Mouse (Mus musculus): ENCODE measurements around the gene Pex26.

Pex26 gene

DNA sequence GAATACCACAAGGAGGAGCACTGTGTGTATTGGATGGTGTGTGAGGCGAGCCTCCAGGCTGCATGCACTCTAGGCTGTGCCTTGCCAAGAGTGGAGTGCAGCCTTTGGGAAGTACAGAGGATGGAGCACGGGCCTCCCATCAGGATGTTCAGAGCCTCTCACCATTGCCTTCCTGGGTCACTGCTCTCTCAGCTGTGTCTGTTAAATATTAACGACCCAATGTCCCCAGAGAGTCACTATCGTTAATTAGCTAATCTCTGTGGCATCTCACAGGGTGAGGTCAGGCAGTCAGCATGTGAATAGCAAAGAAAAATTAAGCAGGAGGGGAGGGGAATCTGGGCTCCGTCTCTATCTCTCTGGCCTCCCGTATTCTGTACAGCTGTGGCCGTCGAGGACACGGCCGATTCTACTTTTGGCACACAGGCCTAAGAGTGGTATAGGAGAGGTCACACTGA is 17.3 kb upstream of the Pex26 start:
- DNase-seq (ENCODE audit: low spot score): peak; percentile 54

- no peak for DNase-seq (ENCODE audit: low spot score)
These were observed 16.0 kb upstream of the Pex26 start for GRCm38 (mm10) chr6:121167381-121167975.

DNA sequence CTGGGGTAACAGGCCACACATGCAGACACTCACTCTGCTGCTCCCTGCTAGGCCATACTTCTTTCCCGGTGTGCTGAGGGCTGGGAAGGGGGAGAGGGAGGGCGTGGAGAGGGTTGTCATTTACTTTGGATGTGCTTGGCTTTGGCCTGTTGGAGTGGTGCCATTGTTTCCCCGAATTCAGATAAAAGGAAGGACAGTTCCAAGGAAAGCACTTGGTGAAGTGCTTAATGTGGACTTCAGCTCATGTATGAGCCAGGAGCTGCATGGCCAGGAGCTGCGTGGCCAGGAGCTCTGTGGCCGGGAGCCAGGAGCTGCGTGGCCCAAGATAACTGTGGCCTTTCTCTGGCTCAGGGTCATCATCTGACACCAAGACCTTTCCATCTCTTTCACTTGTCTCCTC is 12.4 kb upstream of the Pex26 start:
- DNase-seq (ENCODE audit: low spot score): peak; percentile 90

GRCm38 (mm10) chr6:121173471-121173870 is 10.0 kb upstream of the Pex26 start:
- no peak for DNase-seq (ENCODE audit: low spot score)

DNA sequence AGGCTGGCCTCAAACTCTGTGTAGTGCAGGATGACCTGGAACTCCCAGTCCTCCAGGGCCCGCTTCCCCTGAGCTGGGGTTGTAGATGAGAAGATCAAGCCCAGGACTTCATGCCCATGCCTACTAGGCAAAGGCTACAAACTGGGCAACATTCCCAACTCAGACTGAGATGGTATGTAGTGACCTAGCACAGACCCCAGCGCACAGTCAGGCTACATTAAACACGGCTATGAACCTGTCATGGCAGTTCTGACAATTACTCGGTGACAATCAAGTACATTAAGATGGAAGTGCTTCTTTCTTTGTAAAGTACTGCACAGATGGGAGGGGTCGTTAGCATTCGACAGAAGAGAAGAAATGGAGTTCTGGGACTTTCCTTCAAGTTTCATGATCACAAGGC is 8.7 kb upstream of the Pex26 start:
- no peak for DNase-seq (ENCODE audit: low spot score)

DNA sequence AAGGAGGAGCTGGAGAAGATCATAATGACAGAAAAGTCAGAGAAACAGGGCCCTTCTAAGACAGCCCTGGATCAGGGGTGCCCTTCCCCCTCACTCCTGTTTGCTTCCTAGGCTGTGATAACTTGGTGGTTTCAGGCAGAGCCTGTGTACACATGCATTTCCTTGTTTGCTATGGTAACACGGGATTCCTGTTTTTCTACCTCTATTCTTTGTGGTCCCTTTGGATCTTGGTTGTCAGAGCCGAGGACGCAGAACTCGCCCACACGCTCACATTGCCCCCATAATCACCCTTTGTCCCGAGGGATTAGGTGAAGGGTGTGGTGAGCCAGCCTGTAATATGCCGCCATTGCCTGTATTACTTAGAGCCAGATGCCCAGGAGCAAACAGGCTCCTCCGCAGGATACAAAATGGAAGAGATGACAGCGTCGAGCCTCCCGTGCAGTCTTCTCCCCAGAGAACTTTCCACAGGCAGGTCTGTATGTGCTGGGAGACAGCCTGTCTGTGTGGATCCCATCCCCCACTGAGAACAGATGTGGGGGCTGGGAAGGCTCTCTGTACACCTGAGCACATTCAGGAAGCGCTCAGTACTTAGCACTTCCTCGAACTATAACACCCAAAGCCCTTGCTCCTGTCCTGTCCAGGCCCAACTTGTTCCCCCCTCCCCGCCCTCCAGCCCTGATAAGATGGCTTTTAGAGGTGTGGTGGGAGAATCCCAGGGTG is 7.3 kb upstream of the Pex26 start:
- no peak for DNase-seq (ENCODE audit: low spot score)

- no peak for DNase-seq (ENCODE audit: low spot score)
These were observed 6.8 kb upstream of the Pex26 start for GRCm38 (mm10) chr6:121176731-121177098.

- no peak for DNase-seq (ENCODE audit: low spot score)
These were observed 6.3 kb upstream of the Pex26 start for GRCm38 (mm10) chr6:121177118-121177708.

GRCm38 (mm10) chr6:121178700-121179358 is 4.6 kb upstream of the Pex26 start:
- DNase-seq (ENCODE audit: low spot score): no peak

GRCm38 (mm10) chr6:121179846-121180245 is 3.6 kb upstream of the Pex26 start:
- DNase-seq (ENCODE audit: low spot score): no peak

DNA sequence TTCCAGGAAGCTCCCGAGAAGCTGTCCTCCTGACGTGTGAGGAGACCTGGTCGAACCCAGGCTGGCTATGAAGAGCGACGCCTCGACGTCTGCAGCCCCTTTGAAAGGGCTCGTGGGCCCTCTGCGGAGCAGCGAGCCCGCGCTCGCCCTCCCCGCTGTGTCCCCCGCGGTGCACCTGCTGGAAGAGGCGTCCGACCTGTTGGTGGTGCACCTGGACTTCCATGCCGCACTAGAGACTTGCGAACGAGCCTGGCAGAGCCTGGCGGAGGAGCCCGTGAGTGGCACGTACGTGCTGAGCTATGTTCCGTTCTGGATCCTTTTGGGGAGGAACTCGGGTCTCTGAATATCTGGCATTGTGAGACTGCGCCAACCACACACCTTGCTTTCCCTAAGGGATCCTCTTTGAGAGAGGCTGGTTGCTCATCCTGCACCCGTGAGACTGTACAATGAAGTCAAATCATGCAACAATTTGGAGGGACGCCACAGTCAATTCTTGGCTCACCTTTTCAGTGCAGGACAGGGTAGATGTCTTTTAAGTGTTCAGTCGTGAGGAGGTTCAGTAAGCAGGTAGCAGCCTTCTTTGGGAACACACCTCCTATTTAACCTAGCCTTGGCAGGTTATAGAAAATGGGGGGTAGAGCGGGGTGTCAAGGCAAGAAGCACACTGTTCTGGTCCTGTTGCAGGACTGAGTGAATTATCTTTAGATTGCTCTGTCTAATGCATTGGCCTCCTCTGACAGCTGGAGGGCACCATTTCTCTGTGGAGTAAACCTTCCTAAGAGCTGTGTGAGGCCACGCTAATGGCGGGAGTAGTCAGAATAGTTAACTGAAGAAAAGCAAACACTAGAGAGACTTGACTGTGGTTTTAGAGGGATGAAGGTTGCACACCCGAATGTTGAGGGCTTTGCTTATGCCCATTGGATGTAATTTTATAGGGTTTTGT is 1.0 kb downstream of the Pex26 start:
- peak; percentile 43 for DNase-seq (ENCODE audit: low spot score)

- no peak for DNase-seq (ENCODE audit: low spot score)
These were observed 1.8 kb downstream of the Pex26 start for GRCm38 (mm10) chr6:121185232-121185631.

DNA sequence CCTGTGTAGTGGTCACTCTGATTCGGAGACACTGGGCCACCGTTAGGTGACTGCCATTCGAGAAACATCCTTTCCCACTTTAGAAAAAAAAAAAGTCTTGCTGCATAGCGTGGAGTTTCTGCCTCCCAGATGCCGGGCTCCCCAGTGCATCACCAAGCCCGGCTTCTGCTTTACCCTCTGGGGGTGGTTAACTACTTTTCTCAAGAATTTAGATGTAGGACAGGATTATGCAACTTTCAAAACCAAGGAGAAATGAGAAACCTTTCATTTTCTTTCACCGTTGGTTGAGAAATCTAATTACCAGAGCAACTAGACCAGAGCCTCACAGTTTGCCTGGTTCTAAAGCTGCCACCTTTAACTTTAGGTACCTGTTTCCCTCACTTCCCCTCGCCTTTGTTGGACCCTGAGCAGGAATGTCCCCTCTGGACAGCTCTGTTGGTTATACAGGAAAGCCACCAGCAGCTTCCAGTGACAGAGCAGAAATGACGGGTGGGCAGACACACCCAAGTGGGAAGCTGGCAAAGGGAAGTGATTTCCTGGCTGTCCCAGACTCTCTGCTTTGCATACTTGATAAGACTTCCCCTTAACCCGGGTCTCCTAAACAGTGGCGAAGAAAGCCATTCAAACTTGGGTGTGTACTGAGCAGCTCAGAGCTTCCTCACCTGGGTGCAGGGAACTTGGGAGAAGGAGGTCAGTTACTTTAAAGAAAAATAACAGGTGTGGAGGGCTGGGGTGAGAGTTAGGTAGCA is 8.0 kb downstream of the Pex26 start:
- no peak for DNase-seq (ENCODE audit: low spot score)

GRCm38 (mm10) chr6:121194061-121194955 is 10.8 kb downstream of the Pex26 start:
- DNase-seq (ENCODE audit: low spot score): no peak

DNA sequence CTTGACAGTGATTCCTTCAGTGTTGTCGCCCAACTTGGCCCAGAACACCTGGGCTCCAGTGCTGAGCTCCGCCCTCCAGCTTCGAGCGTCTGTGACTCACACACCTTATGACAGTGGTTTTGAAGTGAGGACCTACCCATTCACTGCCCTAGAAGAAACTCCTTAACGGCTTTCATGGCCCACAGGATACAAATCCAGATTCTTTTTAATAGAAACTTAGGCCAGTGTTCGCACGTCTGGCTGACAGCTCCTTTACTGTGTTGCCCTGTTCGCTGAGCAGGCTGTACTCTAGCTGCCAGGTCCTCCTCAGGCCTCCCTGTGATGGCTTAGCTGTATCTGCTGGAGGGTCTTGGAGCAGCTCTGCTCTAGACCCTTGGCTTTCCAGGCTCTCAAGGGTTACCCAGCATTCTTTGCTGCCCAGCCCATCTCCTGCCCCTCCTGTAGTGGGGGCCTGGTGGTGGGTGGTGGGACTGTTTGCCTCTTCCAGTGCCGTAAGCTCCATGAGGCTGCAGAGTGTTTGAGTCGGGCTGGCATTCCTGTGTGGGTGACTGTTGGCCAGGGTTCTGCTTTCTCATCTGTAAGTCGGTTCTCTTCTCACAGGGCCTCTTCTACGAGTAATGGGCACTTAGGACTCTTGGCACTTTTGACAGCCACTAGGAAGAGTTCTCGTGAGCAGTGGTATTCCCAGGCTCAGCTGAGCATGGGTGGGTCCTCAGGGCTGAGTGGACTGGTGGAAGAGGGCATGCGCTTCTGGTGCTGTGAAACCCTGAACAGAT is 11.7 kb downstream of the Pex26 start:
- no peak for DNase-seq (ENCODE audit: low spot score)

DNA sequence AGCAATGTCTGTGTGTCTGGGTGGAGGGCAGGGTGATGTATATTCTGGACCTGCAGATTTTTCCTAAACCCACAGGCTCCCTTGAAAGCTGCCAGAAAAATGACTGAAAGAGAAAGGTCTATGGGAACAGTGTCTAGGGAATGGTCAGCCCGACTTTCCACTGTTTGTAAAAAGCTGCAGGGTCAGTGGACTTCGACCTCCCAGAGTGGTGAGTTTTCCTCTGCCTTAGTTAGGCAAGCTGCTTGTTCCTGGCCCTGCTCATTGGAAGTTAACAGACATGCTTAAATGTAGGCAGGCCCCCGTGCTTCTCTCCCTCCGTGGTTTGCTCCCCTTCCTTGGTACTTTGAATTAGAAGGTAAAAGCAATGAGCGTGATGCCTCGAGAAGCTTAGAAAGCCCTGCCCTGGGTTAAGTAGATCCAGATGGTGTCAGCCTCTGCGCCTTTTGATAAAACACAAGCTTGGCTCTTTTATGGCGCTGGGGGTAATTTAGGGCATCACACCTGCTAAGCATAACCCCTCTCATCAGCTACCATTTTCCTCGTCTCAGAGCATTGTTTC is 14.4 kb downstream of the Pex26 start:
- no peak for DNase-seq (ENCODE audit: low spot score)

DNA sequence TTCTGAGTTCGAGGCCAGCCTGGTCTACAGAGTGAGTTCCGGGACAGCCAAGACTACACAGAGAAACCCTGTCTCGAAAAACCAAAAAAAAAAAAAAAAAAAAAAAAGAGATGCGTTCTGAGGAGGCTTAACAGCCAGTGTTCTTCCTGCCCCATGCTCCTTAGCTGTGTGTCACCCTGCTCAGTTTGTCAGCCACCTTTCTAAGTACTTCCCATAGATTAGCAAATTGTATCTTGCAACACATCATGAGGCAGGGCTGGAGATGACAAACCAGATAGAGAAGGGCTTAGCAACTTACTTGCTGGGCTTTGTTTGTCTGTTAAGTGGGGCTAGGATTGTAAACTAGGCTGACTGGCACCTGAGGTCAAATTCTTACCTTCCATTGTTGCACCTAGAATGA is 17.0 kb downstream of the Pex26 start:
- DNase-seq (ENCODE audit: low spot score): no peak

DNA sequence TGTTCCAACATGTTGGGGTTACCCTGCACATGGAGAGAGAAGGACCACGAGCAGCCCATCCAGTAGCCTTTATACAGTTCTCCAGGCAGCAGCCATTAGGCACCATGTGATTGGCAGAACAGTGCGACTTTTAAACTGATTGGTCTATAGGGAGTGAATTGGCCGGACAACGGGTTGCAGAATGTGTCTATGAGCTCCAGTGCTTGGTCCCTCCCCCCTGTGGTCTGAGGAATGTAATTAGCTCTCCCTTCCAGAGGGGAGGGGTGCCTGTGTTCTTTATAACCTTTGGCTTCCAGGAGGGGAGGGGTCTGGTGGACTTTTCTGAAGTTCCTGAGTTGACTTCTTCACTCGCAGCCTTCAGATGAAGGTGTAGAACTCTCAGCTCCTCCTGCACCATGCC is 18.6 kb downstream of the Pex26 start:
- no peak for DNase-seq (ENCODE audit: low spot score)

- no peak for DNase-seq (ENCODE audit: low spot score)
These were observed 23.0 kb downstream of the Pex26 start for GRCm38 (mm10) chr6:121206481-121206880.

All from ovary, adult 18-20 months (tissue).